Mouse (Mus musculus): Measurements from ENCODE around the gene Shroom4.

- TF ChIP-seq POLR2A (IDR thresholded peaks at IDR 0.05; ENCODE audit: low read depth, low read length) = no peak
- no peak for TF ChIP-seq CTCF (IDR thresholded peaks at IDR 0.05; ENCODE audit: extremely low read depth, insufficient read depth, insufficient read length, insufficient replicate concordance)
Measured at GRCm38 (mm10) chrX:6522935-6523334, 123.3 kb downstream of the Shroom4 start.

Data from spleen, adult 2 months (tissue).